In genomic region chr13:60282543-60283251, GRCm38 (mm10) we compare ENCODE assay signal across 18 mouse cellular contexts.
DNase-seq lines count a peak whose midpoint lies in the region; ATAC-seq and TF ChIP-seq lines count a peak whose summit lies in the region.
"Had no signal": no experiment of that assay in that cellular context is flagged by ENCODE, and none has a peak within 500 bp of the region (broad histone marks: within the 10 kb centered on the region; RNA-seq: fewer than 3 reads in every experiment).

No protein-coding gene starts in this region.

- DNase-seq in forebrain, embryonic 14.5 days (ENCODE audit: low spot score) = peak; percentile 47
- DNase-seq in forebrain, postnatal 0 days = no peak
- peak; percentile 48 for DNase-seq in left cerebral cortex, postnatal 4 days
- no peak for DNase-seq in left cerebral cortex, adult 11 months (ENCODE audit: low spot score)
- DNase-seq in brain, embryonic 14.5 days (ENCODE audit: low read depth) = peak; percentile 70
- DNase-seq in urinary bladder, postnatal 36 days (ENCODE audit: low spot score in 2 of 2) = no peak
- no peak for DNase-seq in B cell, adult 2 months
- DNase-seq: adrenal gland, postnatal 36 days; kidney, adult 8-10 months; lung, postnatal 36 days had no signal

- no peak for TF ChIP-seq CTCF in forebrain, postnatal 0 days (IDR thresholded peaks at IDR 0.05; ENCODE audit: low read depth)
- TF ChIP-seq CTCF in brain, embryonic 14.5 days (IDR thresholded peaks at IDR 0.05; ENCODE audit: borderline replicate concordance, extremely low read depth, insufficient read depth, insufficient read length) = no peak

- H3K36me3 ChIP-seq in forebrain, embryonic 14.5 days (ENCODE audit: control insufficient read depth, insufficient read depth, low read length) = no peaks in the 10 kb centered on the region
- H3K36me3 ChIP-seq in forebrain, postnatal 0 days (ENCODE audit: insufficient read depth) = no peaks in the 10 kb centered on the region
- H3K36me3 ChIP-seq in limb, embryonic 12.5 days = no peaks in the 10 kb centered on the region
- H3K36me3 ChIP-seq: forebrain, embryonic 10.5 days; hindbrain, embryonic 12.5 days; liver, embryonic 15.5 days; midbrain, embryonic 15.5 days; neural tube, embryonic 13.5 days had no signal

- H3K4me1 ChIP-seq in forebrain, embryonic 14.5 days (ENCODE audit: control insufficient read depth, insufficient read depth, low read length) = no peaks in the 10 kb centered on the region; the same call in 1 of the 2 replicates
- H3K4me1 ChIP-seq in forebrain, postnatal 0 days (ENCODE audit: insufficient read depth) = no peaks in the 10 kb centered on the region
- H3K4me1 ChIP-seq in limb, embryonic 12.5 days (replicated peaks) = peaks cover 16% of the 10 kb centered on the region
- H3K4me1 ChIP-seq: liver, embryonic 15.5 days had no signal

- H3K4me2 ChIP-seq in forebrain, embryonic 14.5 days (ENCODE audit: low read length) = no peak overlapping the region
- H3K4me2 ChIP-seq in forebrain, postnatal 0 days (ENCODE audit: low read depth) = no peak overlapping the region
- no peak overlapping the region for H3K4me2 ChIP-seq in limb, embryonic 12.5 days
- H3K4me2 ChIP-seq: heart, embryonic 11.5 days; hindbrain, embryonic 12.5 days; liver, embryonic 15.5 days; midbrain, embryonic 15.5 days; neural tube, embryonic 13.5 days had no signal

- H3K27ac ChIP-seq in forebrain, embryonic 14.5 days (ENCODE audit: low read depth, low read length) = no peak overlapping the region
- no peak overlapping the region for H3K27ac ChIP-seq in forebrain, postnatal 0 days (ENCODE audit: low read depth, low read length)
- peak overlapping the region; percentile 83 for H3K27ac ChIP-seq in limb, embryonic 12.5 days
- H3K27ac ChIP-seq: forebrain, embryonic 10.5 days; hindbrain, embryonic 12.5 days; liver, embryonic 15.5 days; midbrain, embryonic 15.5 days; neural tube, embryonic 13.5 days had no signal

- no peak for TF ChIP-seq POLR2A in brain, embryonic 14.5 days (IDR thresholded peaks at IDR 0.05; ENCODE audit: borderline replicate concordance, extremely low read depth, insufficient read depth, insufficient read length, poor library complexity, severe bottlenecking)

- 61% methylated on average over 7 of the region's 7 CpGs for whole genome bisulfite sequencing in forebrain, embryonic 14.5 days
- 54% methylated on average over 7 of the region's 7 CpGs for WGBS in forebrain, postnatal 0 days
- WGBS in limb, embryonic 12.5 days = 41% methylated on average over 7 of the region's 7 CpGs

- H3K4me3 ChIP-seq in forebrain, embryonic 14.5 days (ENCODE audit: low read depth, low read length) = no peak overlapping the region
- H3K4me3 ChIP-seq in forebrain, postnatal 0 days (ENCODE audit: low read depth, low read length) = no peak overlapping the region
- H3K4me3 ChIP-seq in limb, embryonic 12.5 days (replicated peaks) = no peak overlapping the region
- H3K4me3 ChIP-seq: forebrain, embryonic 10.5 days; hindbrain, embryonic 12.5 days; liver, embryonic 15.5 days; midbrain, embryonic 15.5 days; neural tube, embryonic 13.5 days had no signal

- intact Hi-C loops in left cerebral cortex, postnatal 4 days (cut with DNase I) = no loop called here

- H3K9ac ChIP-seq in forebrain, embryonic 14.5 days (ENCODE audit: low read length) = no peak overlapping the region
- no peak overlapping the region for H3K9ac ChIP-seq in forebrain, postnatal 0 days
- no peak overlapping the region for H3K9ac ChIP-seq in limb, embryonic 12.5 days (replicated peaks)
- H3K9ac ChIP-seq: hindbrain, embryonic 12.5 days; liver, embryonic 15.5 days; midbrain, embryonic 15.5 days; neural tube, embryonic 13.5 days had no signal

- H3K9me3 ChIP-seq in forebrain, embryonic 14.5 days (replicated peaks; ENCODE audit: control insufficient read depth, low read length) = no peaks in the 10 kb centered on the region
- no peaks in the 10 kb centered on the region for H3K9me3 ChIP-seq in forebrain, postnatal 0 days (ENCODE audit: low read length)
- no peaks in the 10 kb centered on the region for H3K9me3 ChIP-seq in limb, embryonic 12.5 days
- H3K9me3 ChIP-seq: forebrain, embryonic 10.5 days; hindbrain, embryonic 12.5 days; liver, embryonic 15.5 days; midbrain, embryonic 15.5 days; neural tube, embryonic 13.5 days had no signal

- no peak for ATAC-seq in forebrain, embryonic 14.5 days
- no peak for ATAC-seq in forebrain, postnatal 0 days
- ATAC-seq in limb, embryonic 12.5 days (ENCODE audit: insufficient number of reproducible peaks, insufficient read depth, low FRiP score, low TSS enrichment, low read depth) = peak; percentile 63
- ATAC-seq: CD4-positive, CD25-positive, alpha-beta regulatory T cell, adult 4 months; midbrain, embryonic 15.5 days had no signal

- no peaks in the 10 kb centered on the region for H3K27me3 ChIP-seq in forebrain, embryonic 14.5 days (replicated peaks; ENCODE audit: control insufficient read depth, insufficient read depth, low read length)
- no peaks in the 10 kb centered on the region for H3K27me3 ChIP-seq in forebrain, postnatal 0 days (ENCODE audit: insufficient read depth, low read length)
- no peaks in the 10 kb centered on the region for H3K27me3 ChIP-seq in limb, embryonic 12.5 days
- H3K27me3 ChIP-seq: hindbrain, embryonic 12.5 days; liver, embryonic 15.5 days; midbrain, embryonic 15.5 days; neural tube, embryonic 13.5 days had no signal

Comparison
In these comparisons a context has a peak if more than half of its experiments do, and no peak if none do; other contexts are left out.
1. DNase-seq: peak in forebrain, embryonic 14.5 days (single experiment), left cerebral cortex, postnatal 4 days (single experiment) and brain, embryonic 14.5 days (single experiment); none in forebrain, postnatal 0 days (single experiment), left cerebral cortex, adult 11 months (single experiment), urinary bladder, postnatal 36 days (0 of 2) and B cell, adult 2 months (0 of 2).